Mouse (Mus musculus): ENCODE data around the gene Wdr41.

The Wdr41 gene

DNA sequence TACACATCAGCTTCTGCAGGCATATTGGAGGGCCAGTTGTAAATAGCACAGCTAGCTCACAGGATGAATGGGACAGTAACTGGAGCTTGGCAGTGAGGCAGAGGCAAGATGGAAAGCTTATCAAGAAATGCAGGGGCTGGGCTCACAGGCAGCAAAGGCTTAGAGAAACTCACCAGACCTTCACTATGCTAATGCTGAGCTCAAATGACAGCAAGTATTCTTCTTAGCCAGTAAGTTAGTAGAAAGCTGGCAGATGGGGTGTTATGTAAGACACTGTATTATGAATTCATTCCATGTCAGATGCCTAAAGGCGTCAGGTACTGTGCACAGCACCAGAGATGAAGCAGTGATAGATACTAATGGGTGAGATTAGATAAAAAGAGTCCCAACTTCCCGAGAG lies 58.6 kb downstream of the Wdr41 start:
- in situ Hi-C loops (cut with MseI, MboI): no loop called here

DNA sequence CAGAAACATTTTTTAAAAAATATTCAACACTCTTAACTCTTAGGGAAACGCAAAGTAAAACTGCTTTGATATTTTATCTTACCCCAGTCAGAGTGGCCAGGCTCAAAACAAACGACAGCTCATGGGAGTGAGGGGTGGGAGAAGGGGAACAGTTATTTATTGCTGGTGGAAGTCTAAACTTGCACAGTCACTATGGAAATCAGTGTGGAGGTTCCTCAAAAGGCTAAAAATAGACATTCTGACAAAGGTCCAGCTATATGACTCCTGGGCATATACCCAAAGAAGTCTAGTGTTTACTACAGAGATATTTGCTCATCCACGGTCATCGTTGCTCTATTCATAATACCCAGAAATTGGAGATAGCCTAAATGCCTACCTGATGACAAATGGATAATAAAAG lies 62.1 kb downstream of the Wdr41 start:
- in situ Hi-C loops (cut with MseI, MboI): no loop called here

DNA sequence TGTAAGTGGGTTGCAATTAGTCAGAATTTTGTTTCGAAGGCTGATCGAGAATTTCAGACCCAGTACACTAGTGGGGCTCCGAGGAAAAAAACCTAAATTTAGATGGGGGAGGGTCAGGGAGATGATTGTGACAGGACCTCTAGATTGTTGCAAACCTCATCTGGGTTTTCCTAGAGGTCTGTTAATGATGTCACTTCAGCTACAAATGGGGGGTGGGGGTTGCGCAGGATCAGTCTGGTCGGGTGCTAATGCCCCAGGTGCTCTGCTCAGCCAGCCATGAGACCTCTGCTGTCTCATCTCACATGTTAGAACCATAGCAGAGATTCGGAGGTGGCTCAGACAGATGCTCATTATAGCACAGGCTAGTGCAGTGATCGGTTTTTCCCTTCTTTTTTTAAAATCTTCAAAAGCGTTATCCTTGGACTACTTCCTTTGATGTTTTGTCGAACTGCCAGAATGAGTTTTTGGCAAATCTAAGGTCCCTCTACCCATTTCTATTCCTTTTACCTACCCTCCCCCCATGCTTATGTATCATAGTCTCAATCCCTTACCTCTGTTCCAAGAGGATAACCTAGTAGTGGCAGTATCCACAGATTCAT lies 64.1 kb downstream of the Wdr41 start:
- in situ Hi-C loops (cut with MseI, MboI): no loop called here

DNA sequence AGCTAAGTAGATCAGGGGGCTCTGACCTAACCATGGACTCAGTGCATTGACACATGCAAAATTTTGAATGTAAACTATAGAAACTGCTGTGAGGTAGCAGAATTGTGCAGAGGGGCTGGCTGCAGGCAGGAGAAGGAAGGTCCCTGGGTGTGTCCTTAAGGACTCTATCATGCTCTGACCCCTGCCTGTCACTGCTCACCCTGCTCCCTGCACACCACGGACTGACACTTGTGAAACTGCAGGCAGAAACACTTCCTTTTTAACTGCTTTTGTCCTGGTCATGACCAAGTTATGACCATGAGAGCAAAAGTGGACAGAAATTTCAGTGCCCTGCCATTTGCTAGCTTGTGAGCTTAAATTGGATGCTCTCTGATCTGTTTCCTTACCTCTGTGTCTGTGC lies 68.0 kb downstream of the Wdr41 start:
- in situ Hi-C loops (cut with MseI, MboI): no loop called here

DNA sequence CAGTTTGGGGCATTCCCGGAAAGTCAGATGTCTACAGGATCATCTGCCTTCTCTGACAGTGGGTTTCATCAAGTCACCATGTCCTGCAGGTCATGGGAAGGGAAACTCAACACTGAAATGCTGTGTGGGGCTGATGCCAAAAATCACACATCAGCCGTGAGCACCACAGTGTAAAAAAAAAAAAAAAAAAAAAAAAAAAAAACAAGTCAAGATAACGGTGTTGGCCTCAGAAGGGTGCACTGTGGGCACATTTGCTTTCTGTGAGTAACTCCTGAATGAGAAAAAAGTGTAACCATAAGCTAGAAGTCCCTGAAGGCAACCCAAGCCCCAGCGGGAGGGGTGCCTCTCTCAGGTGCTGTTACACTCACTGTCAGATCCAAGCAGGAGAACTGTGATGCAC lies 74.3 kb downstream of the Wdr41 start:
- in situ Hi-C loops (cut with MseI, MboI): no loop called here

DNA sequence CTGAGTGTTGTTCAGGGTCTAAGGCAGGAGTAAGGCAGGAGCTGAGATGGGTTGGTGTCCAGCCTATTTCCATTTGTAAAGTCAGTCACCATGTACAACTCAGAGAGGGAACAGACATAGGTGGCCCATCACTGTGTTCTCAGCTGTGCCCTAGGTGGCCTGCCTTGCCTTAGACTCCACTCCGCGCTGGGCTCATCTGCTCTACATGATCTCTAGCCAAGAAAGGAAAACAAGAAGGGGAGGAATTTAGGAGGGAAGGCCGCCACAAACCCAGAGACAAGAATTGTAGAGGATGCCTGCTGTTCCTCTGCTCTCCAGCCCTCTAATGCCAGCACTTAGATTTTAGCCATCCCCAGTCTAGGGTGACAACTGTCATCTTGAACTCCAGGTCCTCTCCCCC lies 76.3 kb downstream of the Wdr41 start:
- in situ Hi-C loops (cut with MseI, MboI): no loop called here

DNA sequence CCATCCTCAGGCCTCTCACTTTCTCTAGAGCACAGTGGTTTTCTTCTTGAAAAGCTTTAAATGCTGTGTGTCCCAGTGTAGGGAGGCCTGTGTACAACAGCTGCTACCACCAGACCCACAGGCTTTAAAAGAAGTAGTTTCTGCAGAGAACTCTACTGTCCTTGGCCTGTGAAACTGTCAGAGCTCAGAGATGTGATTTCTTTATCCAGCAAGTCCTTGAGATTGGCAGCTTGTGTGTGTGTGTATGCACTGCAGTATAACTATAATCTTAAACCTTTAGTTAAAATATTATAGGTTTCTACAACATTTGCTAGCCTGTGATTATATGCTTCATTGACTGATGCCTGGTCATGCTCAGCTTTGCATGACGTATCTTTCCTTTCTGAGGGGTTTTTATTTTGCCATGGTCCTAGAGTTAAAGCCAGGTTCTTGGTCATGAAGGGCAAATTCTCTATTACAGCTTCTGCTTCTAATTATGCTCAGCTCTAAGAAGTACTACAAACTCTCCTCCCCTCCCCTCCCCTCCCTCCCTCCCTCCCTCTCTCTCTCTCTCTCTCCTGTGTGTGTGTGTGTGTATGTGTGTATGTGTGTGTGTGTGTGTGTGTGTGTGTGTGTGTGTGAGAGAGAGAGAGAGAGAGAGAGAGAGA lies 79.7 kb downstream of the Wdr41 start:
- in situ Hi-C loops (cut with MseI, MboI): no loop called here

DNA sequence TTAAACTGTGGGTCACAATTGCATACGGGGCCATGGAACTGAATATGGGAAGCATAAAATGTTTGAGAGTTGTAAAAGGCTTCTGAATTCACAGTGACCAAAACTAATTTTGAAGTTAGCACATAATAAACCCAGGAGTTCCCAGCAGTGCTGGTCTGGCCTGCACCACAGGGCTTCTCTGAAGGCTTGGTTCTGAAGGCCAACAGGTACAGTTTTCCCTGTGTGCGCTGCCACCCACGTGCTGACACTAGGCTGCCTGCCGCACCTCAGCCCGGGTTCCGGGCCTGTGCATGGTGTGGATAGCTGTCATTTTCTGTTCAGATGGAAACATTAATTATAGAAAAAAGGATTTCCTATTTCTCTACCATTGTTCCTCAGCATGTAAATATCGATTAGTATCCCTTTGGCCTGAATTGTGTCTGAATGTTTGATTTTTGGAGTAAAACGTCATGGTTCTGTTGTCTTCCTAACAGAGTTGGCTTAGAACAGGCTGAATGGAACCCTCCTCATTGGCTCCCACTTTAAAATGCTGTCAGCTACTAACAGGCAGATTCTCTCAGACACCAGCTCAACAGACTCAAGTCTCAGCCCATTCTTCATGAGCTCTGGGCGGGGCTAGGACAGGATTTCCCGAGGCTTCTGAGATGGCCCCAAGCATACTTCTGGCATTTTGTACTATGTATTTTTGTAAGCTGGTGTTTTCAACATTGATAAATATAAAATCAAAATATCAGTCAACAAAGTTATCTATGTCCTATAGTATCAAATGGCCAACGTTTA lies 80.5 kb downstream of the Wdr41 start:
- in situ Hi-C loops (cut with MseI, MboI): no loop called here

DNA sequence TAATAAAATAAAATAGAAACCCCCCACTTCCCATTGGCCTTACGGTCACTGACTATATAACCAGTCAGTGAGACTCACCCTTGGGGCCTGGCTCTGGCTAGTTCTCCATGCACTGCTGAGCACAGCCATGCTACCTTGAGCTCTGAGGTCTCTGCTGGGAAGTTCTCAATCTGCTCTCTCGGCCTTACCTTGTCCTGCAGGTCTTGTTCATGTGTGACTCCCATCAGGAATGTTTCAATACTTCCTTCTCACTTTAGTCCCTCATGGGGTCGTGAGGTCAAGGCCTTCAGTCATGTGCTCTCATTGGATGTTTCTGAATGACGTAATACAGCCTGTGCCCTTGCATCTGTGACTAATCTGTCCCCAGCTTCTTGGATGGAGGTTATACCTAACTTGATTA lies 82.7 kb downstream of the Wdr41 start:
- in situ Hi-C loops (cut with MseI, MboI): no loop called here

DNA sequence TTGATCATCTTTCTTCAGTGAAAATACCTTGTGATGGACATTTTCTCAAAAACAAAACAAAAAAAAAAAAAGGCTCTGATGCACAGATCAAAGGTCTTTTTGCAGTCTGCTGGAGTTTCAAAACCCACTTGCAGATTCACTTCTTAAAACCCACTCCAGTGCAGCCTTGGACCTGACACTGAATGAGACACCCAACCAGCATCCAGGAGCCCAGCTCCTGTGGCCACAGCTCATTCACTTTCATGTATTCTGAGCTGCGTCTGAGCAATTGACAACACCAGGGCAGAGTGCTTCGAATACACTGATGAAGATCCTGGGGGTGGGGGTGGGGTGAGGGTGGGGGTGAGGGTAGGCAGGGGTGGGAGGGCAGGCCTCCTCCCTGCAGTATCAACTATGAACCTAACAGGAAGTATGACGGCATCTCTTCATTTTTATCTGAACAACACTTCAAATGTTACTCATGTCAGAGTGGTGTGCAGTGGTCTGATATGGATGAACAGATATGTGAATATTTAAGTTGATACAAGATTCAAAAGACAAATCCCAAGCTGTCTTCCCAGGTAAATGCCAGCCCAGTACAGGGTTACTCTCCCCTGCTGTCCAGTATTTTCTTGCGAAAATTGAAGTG lies 87.4 kb downstream of the Wdr41 start:
- in situ Hi-C loops (cut with MseI, MboI): no loop called here

DNA sequence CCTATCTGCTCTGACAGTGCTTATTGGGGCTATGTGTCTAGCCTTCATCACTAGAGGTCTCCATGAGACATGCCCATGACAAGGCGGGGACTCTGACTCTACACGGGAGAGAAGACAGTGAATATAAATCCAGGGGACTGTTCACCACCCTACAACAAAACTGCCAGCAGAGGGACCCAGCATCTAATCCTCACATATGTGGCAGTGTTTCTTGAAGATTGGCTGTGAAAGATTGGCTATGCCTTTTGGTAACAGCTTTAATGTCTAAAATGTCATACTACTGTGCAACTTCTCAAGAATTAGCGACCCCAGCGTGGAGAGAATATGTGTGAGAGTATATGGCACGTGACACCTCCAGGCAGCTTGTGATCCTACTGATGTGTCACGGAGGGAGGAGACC lies 91.7 kb downstream of the Wdr41 start:
- in situ Hi-C loops (cut with MseI, MboI): no loop called here

DNA sequence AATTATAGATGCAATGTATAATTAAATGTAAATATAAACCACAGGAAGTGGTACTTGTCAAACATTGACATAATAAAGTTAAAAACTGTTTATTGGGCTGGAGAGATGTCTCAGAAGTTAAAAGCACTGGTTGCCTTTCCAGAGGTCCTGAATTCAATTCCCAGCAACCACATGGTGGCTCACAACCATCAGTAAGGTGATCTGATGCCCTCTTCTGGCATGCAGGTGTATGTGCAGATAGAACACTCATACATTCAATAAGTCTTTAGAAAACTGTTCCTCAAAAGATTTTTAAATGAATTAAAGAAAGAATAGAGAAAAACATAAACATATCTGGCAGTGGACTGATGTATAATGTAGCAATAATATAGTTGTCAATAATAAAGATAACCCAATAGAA lies 94.1 kb downstream of the Wdr41 start:
- in situ Hi-C loops (cut with MseI, MboI): no loop called here
